In the genomic region with DNA sequence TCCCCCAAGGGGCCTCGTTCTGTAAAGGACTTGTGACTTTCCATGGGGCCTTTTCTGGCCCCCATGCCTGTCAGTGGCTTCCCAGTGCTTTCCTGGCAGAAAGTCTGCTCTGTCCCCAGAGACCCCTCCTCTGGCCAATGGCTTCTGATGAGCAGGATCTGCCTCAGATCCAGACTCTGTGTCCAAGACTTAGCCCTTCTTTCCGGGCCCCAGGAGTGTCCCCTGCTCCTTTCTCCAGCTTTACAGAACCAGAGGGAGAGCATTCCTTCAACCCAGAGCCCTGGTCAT, we compare ENCODE assay signal across 15 mouse cellular contexts. TPM values are rescaled to one million over a fixed set of nuclear protein-coding genes. Genes with fewer than 3 reads are reported as not detected.
A peak's percentile ranks its signal among the peaks of the same experiment; 100 is the strongest.
DNase-seq lines count a peak whose midpoint lies in the region; ATAC-seq and TF ChIP-seq lines count a peak whose summit lies in the region.
"Had no signal": no experiment of that assay in that cellular context is flagged by ENCODE, and none has a peak within 500 bp of the region (broad histone marks: within the 10 kb centered on the region; RNA-seq: fewer than 3 reads in every experiment).

No protein-coding gene starts in this region.

- in situ Hi-C loops in CH12.LX (cut with MboI; ENCODE audit: low pct_ligation_motif_present, low pct_unique_long_range_greater_than_20kb, low sequenced_read_pairs) = loop anchor here (25.0 kb wide), 1 partner anchor 413 kb away; no protein-coding TSS in a partner anchor

- intact Hi-C loops in gastrocnemius, postnatal 14 days (cut with DNase I; ENCODE audit: low total_unique reads) = no loop called here

- no peaks in the 10 kb centered on the region for H3K9me3 ChIP-seq in hindbrain, embryonic 12.5 days (replicated peaks)
- no peaks in the 10 kb centered on the region for H3K9me3 ChIP-seq in hindbrain, embryonic 11.5 days (ENCODE audit: control insufficient read depth, low read length)
- no peaks in the 10 kb centered on the region for H3K9me3 ChIP-seq in CH12.LX (replicated peaks; ENCODE audit: low read length)
- H3K9me3 ChIP-seq in hindbrain, embryonic 13.5 days = no peaks in the 10 kb centered on the region

- no peak overlapping the region for H3K4me3 ChIP-seq in hindbrain, embryonic 12.5 days
- no peak overlapping the region for H3K4me3 ChIP-seq in hindbrain, embryonic 11.5 days (ENCODE audit: low read depth, low read length)
- H3K4me3 ChIP-seq in CH12.LX (replicated peaks in 1 of 3; ENCODE audit: low read depth in 2 of 3, low read length in 2 of 3, poor library complexity in 1 of 3) = no peak overlapping the region
- no peak overlapping the region for H3K4me3 ChIP-seq in hindbrain, embryonic 13.5 days

- dilution Hi-C loops in CH12.LX (cut with MboI; ENCODE audit: extremely low pct_ligation_motif_present, extremely low pct_unique_long_range_greater_than_20kb, low sequenced_read_pairs) = no loop called here

- H3K27ac ChIP-seq in hindbrain, embryonic 12.5 days = peak overlapping the region; percentile 1; the same call in 1 of the 2 replicates
- H3K27ac ChIP-seq in hindbrain, embryonic 11.5 days (ENCODE audit: low read depth, low read length) = no peak overlapping the region
- H3K27ac ChIP-seq in CH12.LX (ENCODE audit: insufficient read depth, low read depth) = no peak overlapping the region
- 0 out of 2 replicates have a peak overlapping the region, but pooled peaks have one; percentile 0 for H3K27ac ChIP-seq in hindbrain, embryonic 13.5 days

- H3K9ac ChIP-seq in hindbrain, embryonic 12.5 days = no peak overlapping the region
- no peak overlapping the region for H3K9ac ChIP-seq in hindbrain, embryonic 11.5 days (ENCODE audit: low read depth, low read length)
- H3K9ac ChIP-seq in CH12.LX (ENCODE audit: insufficient read depth, low read depth) = no peak overlapping the region
- no peak overlapping the region for H3K9ac ChIP-seq in hindbrain, embryonic 13.5 days

- DNase-seq in hindbrain, embryonic 11.5 days (ENCODE audit: low spot score) = no peak
- DNase-seq in CH12.LX (ENCODE audit: extremely low read depth) = no peak
- DNase-seq in gastrocnemius, postnatal 14 days = peak; percentile 51
- DNase-seq in adrenal gland, postnatal 4 days (ENCODE audit: low spot score in 2 of 2) = no peak
- DNase-seq in spleen, adult 18-20 months = no peak
- DNase-seq: adrenal gland, adult 8-10 months; right cerebral cortex, adult 18-20 months had no signal

- no peak for TF ChIP-seq RAD21 in CH12.LX (IDR thresholded peaks at IDR 0.05; ENCODE audit: low read depth, low read length)

- TF ChIP-seq POLR2A in CH12.LX (IDR thresholded peaks at IDR 0.05; ENCODE audit: low read depth, low read length) = no peak

- no peak for TF ChIP-seq EP300 in CH12.LX (IDR thresholded peaks at IDR 0.05; ENCODE audit: low read length)

- no peak overlapping the region for H3K4me2 ChIP-seq in hindbrain, embryonic 12.5 days (replicated peaks)
- no peak overlapping the region for H3K4me2 ChIP-seq in hindbrain, embryonic 11.5 days (replicated peaks; ENCODE audit: low read depth, low read length)
- H3K4me2 ChIP-seq in CH12.LX (ENCODE audit: insufficient read depth, low read depth, poor library complexity, severe bottlenecking) = peak overlapping the region; percentile 18; the same call in 1 of the 2 replicates
- no peak overlapping the region for H3K4me2 ChIP-seq in hindbrain, embryonic 13.5 days

- H3K79me2 ChIP-seq in CH12.LX (replicated peaks; ENCODE audit: control insufficient read depth, extremely low read depth, insufficient read depth, poor library complexity, severe bottlenecking) = no peaks in the 10 kb centered on the region

- peaks cover 16% of the 10 kb centered on the region for H3K4me1 ChIP-seq in hindbrain, embryonic 12.5 days
- no peaks in the 10 kb centered on the region for H3K4me1 ChIP-seq in hindbrain, embryonic 11.5 days (replicated peaks; ENCODE audit: control insufficient read depth, insufficient read depth, low read length)
- peaks cover 21 to 22% of the 10 kb centered on the region in 2 experiments for H3K4me1 ChIP-seq in CH12.LX (ENCODE audit: control insufficient read depth in 1 of 2, insufficient read depth in 2 of 2)
- H3K4me1 ChIP-seq in hindbrain, embryonic 13.5 days (replicated peaks) = peaks cover 21% of the 10 kb centered on the region

- no peaks in the 10 kb centered on the region for H3K27me3 ChIP-seq in hindbrain, embryonic 12.5 days
- H3K27me3 ChIP-seq in hindbrain, embryonic 11.5 days (ENCODE audit: control insufficient read depth, insufficient read depth, low read length) = no peaks in the 10 kb centered on the region
- no peaks in the 10 kb centered on the region for H3K27me3 ChIP-seq in CH12.LX (replicated peaks)
- 0 out of 2 replicates have a peak, but pooled peaks cover 5% of the 10 kb centered on the region for H3K27me3 ChIP-seq in hindbrain, embryonic 13.5 days

- H3K36me3 ChIP-seq in hindbrain, embryonic 12.5 days = no peaks in the 10 kb centered on the region
- no peaks in the 10 kb centered on the region for H3K36me3 ChIP-seq in hindbrain, embryonic 11.5 days (ENCODE audit: control insufficient read depth, insufficient read depth, low read length)
- H3K36me3 ChIP-seq in CH12.LX (replicated peaks in 1 of 2; ENCODE audit: control insufficient read depth in 1 of 2, insufficient read depth in 1 of 2, low read length in 1 of 2) = no peaks in the 10 kb centered on the region
- H3K36me3 ChIP-seq in hindbrain, embryonic 13.5 days = no peaks in the 10 kb centered on the region

- WGBS in hindbrain, embryonic 12.5 days = 31% methylated on average over 2 of the region's 2 CpGs
- WGBS in hindbrain, embryonic 11.5 days = 25% methylated on average over 2 of the region's 2 CpGs
- WGBS in hindbrain, embryonic 13.5 days = 39% methylated on average over 2 of the region's 2 CpGs

- no peak for ATAC-seq in hindbrain, embryonic 12.5 days (ENCODE audit: low FRiP score)
- ATAC-seq in hindbrain, embryonic 11.5 days (ENCODE audit: low FRiP score) = no peak
- ATAC-seq in hindbrain, embryonic 13.5 days (ENCODE audit: low FRiP score) = no peak
- ATAC-seq: CD4-positive, CD25-positive, alpha-beta regulatory T cell, adult 4 months had no signal

- no peak for TF ChIP-seq CTCF in CH12.LX (conservative IDR thresholded peaks at IDR 0.05 in 1 of 2, IDR thresholded peaks at IDR 0.05 in 1 of 2; ENCODE audit: low read depth in 2 of 2, low read length in 2 of 2)

TF ChIP-seq in CH12.LX, 34 proteins besides CTCF, POLR2A, EP300 and RAD21:
- TF ChIP-seq MAZ (IDR thresholded peaks at IDR 0.05; ENCODE audit: low read depth, low read length) (no peak), MEF2A (IDR thresholded peaks at IDR 0.05; ENCODE audit: borderline replicate concordance, low read depth, low read length) (no peak)

RNA-seq across cellular contexts. Expression of a gene that starts 5.2 kb away (rescaled TPM):
- polyA plus RNA-seq in hindbrain, embryonic 12.5 days (2016; fragmentation: Nextera tagmentation; extraction: Ambion mirVana) = 0.09 and 0.51 TPM in 2 replicates
- 0.69 TPM in 1 of 2 replicates, not detected in the other for polyA plus RNA-seq in hindbrain, embryonic 11.5 days (2014; fragmentation: Nextera tagmentation; extraction: Ambion mirVana)
- total RNA-seq in CH12.LX (2012; rRNA removed) (0.30 TPM in 1 of 2 replicates, not detected in the other), CH12.LX (2014; rRNA removed) (not detected in 2 replicates)
- polyA plus RNA-seq in CH12.LX (2012; ENCODE audit: insufficient read length, low read depth) = 0.63 TPM in 1 of 2 replicates, not detected in the other
- total RNA-seq in gastrocnemius, postnatal 14 days (2021) = not detected
- 0.34 and 0.35 TPM in 2 replicates for polyA plus RNA-seq in hindbrain, embryonic 13.5 days (2015; fragmentation: Nextera tagmentation; extraction: Ambion mirVana)
- under 1 TPM; 0.22 to 0.99 TPM for total RNA-seq in adrenal gland, postnatal 4 days (2021)
- total RNA-seq: gastrocnemius, adult 8-10 months; layer of hippocampus, adult 18-20 months; left cerebral cortex, postnatal 25 days had no signal
- polyA plus RNA-seq: CD4-positive, CD25-positive, alpha-beta regulatory T cell, adult 4 months; intestine, embryonic 14.5 days; liver, embryonic 16.5 days had no signal

RNA-seq across cellular contexts. Expression of a gene that starts 24.4 kb away (rescaled TPM):
- polyA plus RNA-seq in hindbrain, embryonic 12.5 days (2016; fragmentation: Nextera tagmentation; extraction: Ambion mirVana) = 7.4 and 8.1 TPM in 2 replicates
- 7.4 and 7.5 TPM in 2 replicates for polyA plus RNA-seq in hindbrain, embryonic 11.5 days (2014; fragmentation: Nextera tagmentation; extraction: Ambion mirVana)
- total RNA-seq in CH12.LX (2012; rRNA removed) (4.2 and 6.7 TPM in 2 replicates), CH12.LX (2014; rRNA removed) (6.0 and 6.2 TPM in 2 replicates)
- 5.7 TPM in 2 replicates for polyA plus RNA-seq in CH12.LX (2012; ENCODE audit: insufficient read length, low read depth)
- total RNA-seq in gastrocnemius, postnatal 14 days (2021) = 1 to 10 TPM; 3.0 to 3.4 TPM
- 6.2 and 7.0 TPM in 2 replicates for polyA plus RNA-seq in hindbrain, embryonic 13.5 days (2015; fragmentation: Nextera tagmentation; extraction: Ambion mirVana)
- total RNA-seq in adrenal gland, postnatal 4 days (2021) = 10 to 100 TPM; 21.0 to 24.5 TPM

RNA-seq across cellular contexts. Expression of a gene that starts 51.8 kb away (rescaled TPM):
- polyA plus RNA-seq in hindbrain, embryonic 12.5 days (2016; fragmentation: Nextera tagmentation; extraction: Ambion mirVana) = 84.7 and 86.7 TPM in 2 replicates
- 54.4 and 68.6 TPM in 2 replicates for polyA plus RNA-seq in hindbrain, embryonic 11.5 days (2014; fragmentation: Nextera tagmentation; extraction: Ambion mirVana)
- total RNA-seq in CH12.LX (2012; rRNA removed) (21.7 and 26.9 TPM in 2 replicates), CH12.LX (2014; rRNA removed) (18.7 and 20.2 TPM in 2 replicates)
- 30.4 and 33.1 TPM in 2 replicates for polyA plus RNA-seq in CH12.LX (2012; ENCODE audit: insufficient read length, low read depth)
- 10 to 100 TPM; 33.5 to 37.8 TPM for total RNA-seq in gastrocnemius, postnatal 14 days (2021)
- 70.2 and 70.4 TPM in 2 replicates for polyA plus RNA-seq in hindbrain, embryonic 13.5 days (2015; fragmentation: Nextera tagmentation; extraction: Ambion mirVana)
- total RNA-seq in adrenal gland, postnatal 4 days (2021) = 100 to 1,000 TPM; 108 to 118 TPM

Comparison
In these comparisons a context has a peak if more than half of its experiments do, and no peak if none do; other contexts are left out.
1. H3K27ac ChIP-seq: peak in hindbrain, embryonic 12.5 days (single experiment) and hindbrain, embryonic 13.5 days (single experiment); none in hindbrain, embryonic 11.5 days (single experiment) and CH12.LX (single experiment).